Comparison of ENCODE assay signal across 14 mouse cellular contexts in the genomic region with DNA sequence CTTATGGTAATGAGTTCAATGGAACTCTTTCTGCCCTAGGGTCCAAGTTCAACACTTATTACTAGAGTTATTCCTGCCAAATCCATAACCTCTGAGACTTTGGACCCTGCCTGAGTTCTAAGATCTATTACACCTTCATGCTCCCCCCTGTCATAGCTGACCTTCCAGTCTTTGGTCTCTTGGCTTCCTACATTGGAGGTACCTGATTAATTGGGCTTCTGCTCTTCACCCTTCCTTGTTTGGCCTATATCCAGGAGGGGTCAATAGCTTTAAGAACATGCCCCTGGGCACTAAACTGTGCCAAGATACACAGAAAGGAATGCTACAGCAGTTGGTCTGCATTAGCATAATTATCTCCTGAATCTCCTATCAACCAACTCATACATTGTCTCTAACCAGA.
"Had no signal": no experiment of that assay in that cellular context is flagged by ENCODE, and none has a peak within 500 bp of the region (broad histone marks: within the 10 kb centered on the region; RNA-seq: fewer than 3 reads in every experiment).

No protein-coding gene starts in this region.

- H3K4me1 ChIP-seq: hindbrain, embryonic 13.5 days; limb, embryonic 13.5 days; liver, embryonic 13.5 days; midbrain, embryonic 10.5 days; neural tube, embryonic 12.5 days; stomach, embryonic 15.5 days had no signal

- ATAC-seq: hindbrain, postnatal 0 days had no signal

- H3K27ac ChIP-seq: hindbrain, embryonic 13.5 days; hindbrain, postnatal 0 days; limb, embryonic 13.5 days; liver, embryonic 13.5 days; midbrain, embryonic 10.5 days; neural tube, embryonic 12.5 days; stomach, embryonic 15.5 days had no signal

- DNase-seq: left cerebral cortex, postnatal 4 days; liver, embryonic 13.5 days; lung, adult 18-20 months; midbrain, embryonic 14.5 days; spleen, adult 18-20 months; thymus, adult 2 months; thymus, postnatal 25 days had no signal

- H3K36me3 ChIP-seq: hindbrain, embryonic 13.5 days; limb, embryonic 13.5 days; liver, embryonic 13.5 days; midbrain, embryonic 10.5 days; neural tube, embryonic 12.5 days; stomach, embryonic 15.5 days had no signal

- H3K4me3 ChIP-seq: hindbrain, embryonic 13.5 days; limb, embryonic 13.5 days; liver, embryonic 13.5 days; midbrain, embryonic 10.5 days; myocyte; neural tube, embryonic 12.5 days; stomach, embryonic 15.5 days had no signal

- H3K9ac ChIP-seq: hindbrain, embryonic 13.5 days; limb, embryonic 13.5 days; liver, embryonic 13.5 days; neural tube, embryonic 12.5 days; stomach, embryonic 15.5 days had no signal

- H3K27me3 ChIP-seq: hindbrain, embryonic 13.5 days; limb, embryonic 13.5 days; liver, embryonic 13.5 days; neural tube, embryonic 12.5 days; stomach, embryonic 15.5 days had no signal
